Mouse (Mus musculus) layer of hippocampus, postnatal 25 days (tissue): ENCODE measurements at regions not wholly inside any gene's neighbourhood (a gene's known extent, or its start where the extent isn't known, plus 50 kb on each side); places are given as distances from the start of the nearest gene placed in this dataset.

Experiments used
- DNase-seq, 2 experiments: peaks; one replicate each; pipeline ENCODE4 v3.0.0; 2022; ENCODE audit warnings: mixed read lengths in 2 of 2, low spot score in 1 of 2; ENCODE audit errors: extremely low spot score in 1 of 2

DNA sequence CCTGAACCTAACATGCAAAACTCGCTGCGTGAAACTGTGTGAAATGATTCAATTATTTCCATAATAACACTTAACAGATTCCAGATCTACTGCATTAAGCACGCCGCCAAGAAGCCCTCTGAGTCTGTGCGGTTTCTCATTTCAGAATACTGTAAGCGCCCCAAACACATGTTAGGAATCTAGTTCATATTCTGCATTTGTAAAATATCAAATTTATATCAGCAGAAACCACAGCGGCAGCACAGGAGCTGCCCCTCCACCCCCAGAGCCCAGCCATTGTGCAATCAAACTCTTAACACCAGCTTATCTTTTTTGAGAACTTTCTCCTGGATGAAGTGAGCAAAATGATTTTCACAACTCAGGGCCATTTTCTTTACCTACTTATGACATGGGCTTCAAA is 715.4 kb downstream of the Kcnj2 start:
- no peak for DNase-seq

- DNase-seq = no peak
Observed at GRCm38 (mm10) chr11:111791267-111791926, 725.4 kb downstream of the Kcnj2 start.

GRCm38 (mm10) chr11:111801033-111801432 is 735.1 kb downstream of the Kcnj2 start:
- DNase-seq = no peak

- DNase-seq = no peak
Observed at GRCm38 (mm10) chr11:111816176-111816775, 750.3 kb downstream of the Kcnj2 start.

- peak; percentile 5 to 8 for DNase-seq
Observed at GRCm38 (mm10) chr11:111818124-111818523, 752.2 kb downstream of the Kcnj2 start.

- DNase-seq = no peak
Observed at GRCm38 (mm10) chr11:111820356-111820755, 754.4 kb downstream of the Kcnj2 start.

DNA sequence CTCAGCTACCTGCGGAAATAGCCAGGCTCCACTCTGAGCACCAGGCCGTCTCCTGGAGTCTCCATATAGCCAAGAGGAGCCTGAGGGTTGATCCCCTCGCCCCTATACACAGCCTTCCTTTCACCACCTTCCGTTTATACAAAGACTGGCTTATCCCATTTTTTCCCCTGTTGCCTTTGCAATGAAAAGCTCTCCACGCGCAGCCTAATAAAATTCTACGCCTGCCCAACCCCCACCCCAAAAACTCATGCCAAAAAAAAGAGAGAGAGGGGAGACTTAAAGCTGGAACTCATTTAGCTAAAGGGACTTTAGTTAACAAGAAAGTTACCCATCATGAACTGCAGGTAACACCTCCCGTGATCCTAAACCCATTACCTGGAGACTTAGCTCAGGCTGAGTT is 762.5 kb downstream of the Kcnj2 start:
- DNase-seq = no peak

DNA sequence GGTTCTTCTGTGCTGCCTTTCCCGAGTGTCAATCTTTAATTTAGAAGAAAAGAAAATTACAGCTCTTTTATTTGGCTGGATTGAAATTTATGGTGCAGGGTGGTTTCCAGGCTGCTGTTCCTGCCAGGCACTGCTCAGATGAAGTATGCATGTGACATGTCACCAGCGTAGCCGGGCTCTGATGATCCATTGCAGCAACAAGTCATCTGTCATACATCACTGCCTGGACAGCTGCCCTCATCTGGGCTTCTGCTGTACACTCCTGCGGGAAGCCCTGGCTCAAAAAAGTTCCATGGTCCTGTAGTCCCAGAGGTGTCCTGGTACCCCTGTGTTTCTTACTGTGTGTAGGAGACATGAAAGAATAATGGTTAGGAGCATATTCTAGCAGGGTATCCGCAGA is 773.0 kb downstream of the Kcnj2 start:
- no peak for DNase-seq

- DNase-seq = no peak
Observed at GRCm38 (mm10) chr11:111843728-111844258, 777.8 kb downstream of the Kcnj2 start.

DNA sequence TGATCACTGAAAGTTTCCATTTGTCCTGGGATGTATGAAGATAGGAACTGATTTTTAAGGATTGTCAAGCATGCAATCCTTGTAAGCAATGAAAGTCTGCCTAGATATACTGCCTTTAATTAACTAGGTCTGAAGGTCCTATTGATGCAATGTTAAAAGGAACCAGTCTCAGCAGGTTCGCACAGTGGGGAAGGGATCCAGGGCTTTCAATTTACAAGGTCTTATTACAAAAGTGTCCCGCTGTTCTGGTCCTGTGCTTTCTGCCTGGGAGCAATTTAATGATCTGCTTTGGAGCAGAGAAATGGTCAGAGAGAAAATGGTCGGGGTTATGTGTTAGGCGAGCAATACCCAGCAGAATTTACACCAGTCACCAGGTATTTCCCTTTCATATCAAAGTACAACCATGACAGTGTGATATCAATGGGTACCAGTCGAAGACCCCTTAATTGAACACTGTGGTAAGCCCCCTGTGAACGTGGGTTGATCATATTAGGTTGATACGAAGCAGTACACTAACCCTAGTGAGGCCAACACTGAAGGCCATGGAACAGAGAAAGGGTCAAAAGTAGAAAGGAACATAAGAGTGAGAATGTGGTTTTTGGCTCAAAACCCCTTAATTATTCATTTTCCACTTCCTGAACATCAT is 778.5 kb downstream of the Kcnj2 start:
- no peak for DNase-seq

- DNase-seq = no peak
Observed at GRCm38 (mm10) chr11:111857288-111857687, 791.3 kb downstream of the Kcnj2 start.

DNA sequence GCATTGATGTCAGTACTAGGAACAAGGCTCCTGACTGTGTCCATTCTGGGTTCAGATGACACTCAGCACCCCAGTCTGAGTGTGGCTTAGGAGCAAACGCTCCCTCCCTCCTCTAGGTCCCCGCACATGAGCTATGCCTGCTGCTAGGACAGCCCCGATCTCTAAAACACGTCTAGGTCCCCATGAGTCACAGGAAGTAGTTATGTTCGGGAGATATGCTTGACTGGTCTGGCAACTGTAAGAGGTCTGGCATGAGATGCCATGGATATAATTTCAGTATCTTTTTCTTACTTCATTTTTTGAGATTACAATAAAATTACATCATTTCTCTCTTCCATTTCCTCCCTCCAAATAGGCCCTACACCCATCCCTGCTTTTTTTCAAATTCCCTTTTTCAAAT is 792.1 kb downstream of the Kcnj2 start:
- no peak for DNase-seq

DNA sequence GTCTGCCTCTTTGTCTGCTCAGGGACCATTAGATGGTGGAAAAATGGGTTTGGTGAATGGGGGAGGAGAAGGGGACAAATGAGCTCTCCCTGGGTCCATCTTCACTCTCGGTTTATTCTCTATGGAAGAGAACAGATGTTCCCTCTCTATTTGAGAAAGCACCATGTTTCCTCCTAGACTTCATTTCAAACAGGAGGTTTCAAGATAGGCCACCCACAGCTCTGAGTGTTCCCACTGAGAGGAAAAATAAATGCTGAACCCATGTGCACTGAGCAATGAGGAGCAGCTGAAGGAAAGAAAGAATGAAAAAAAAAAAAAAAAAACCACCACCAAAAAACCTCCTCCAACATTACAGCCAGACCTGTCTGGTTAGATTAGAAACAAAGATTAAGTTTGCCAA is 799.2 kb downstream of the Kcnj2 start:
- DNase-seq = no peak

DNA sequence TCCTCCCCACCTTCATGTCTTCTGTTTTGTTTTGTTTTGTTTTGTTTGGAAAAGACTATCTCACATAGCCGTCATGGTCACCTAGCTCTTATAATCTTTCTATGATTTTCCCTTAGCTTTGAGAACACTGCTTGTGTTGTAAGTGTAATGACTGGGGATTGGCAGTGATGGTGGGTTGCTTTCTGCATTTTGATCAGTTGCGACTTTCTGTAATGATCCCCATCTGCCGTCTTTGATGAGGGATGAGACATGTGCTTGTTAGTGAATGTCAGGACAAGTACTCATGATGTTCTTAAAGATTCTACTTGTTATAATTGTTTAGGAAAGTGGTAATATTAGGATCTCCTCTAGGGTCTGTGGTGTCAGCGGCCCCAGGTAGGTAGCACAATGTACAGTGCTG is 809.4 kb downstream of the Kcnj2 start:
- DNase-seq = no peak

DNA sequence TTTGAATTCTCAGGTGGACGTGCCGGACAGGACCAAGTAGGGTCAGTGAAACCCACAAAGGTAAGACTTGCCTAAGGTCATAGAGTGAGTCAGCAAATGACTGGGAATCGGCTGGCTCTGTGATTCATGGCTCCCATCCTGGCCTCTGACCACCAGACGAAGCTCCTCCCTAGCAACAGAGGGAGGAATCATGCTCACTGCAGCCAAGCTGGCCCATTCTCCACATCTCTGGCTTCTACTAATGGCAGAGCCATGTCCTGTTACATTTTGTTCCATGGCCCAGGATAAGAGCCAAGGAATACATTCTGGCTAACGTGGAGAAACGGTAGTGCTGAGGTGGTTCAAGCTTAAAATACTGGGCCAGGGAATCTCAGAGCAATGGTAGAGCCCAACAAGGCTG is 814.2 kb downstream of the Kcnj2 start:
- no peak for DNase-seq

GRCm38 (mm10) chr11:111890026-111890425 is 824.1 kb downstream of the Kcnj2 start:
- DNase-seq = no peak

DNA sequence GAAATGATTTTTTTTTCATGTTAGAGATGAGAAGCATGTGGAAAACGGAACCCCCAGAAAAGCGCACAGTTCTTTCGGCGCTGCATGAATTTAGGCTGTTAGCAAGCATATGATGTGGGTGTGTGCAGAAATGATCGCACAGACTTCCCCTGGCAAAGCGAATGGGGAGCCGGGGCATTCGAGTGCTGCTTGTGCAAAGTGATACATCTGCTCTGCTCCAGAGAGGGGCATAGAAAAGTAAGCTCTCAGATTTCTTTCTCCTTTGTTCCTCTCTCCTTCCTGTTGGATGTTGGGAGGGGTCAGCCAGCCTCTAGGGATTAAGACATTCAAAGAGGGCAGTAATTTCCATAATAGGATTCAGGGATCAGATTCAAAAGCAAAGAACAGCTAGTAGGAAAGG is 827.9 kb downstream of the Kcnj2 start:
- DNase-seq = peak in 1 of 2 experiments; percentile 18

GRCm38 (mm10) chr11:111895221-111896200 is 829.5 kb downstream of the Kcnj2 start:
- no peak for DNase-seq

GRCm38 (mm10) chr11:111897001-111897400 is 831.0 kb downstream of the Kcnj2 start:
- no peak for DNase-seq

DNA sequence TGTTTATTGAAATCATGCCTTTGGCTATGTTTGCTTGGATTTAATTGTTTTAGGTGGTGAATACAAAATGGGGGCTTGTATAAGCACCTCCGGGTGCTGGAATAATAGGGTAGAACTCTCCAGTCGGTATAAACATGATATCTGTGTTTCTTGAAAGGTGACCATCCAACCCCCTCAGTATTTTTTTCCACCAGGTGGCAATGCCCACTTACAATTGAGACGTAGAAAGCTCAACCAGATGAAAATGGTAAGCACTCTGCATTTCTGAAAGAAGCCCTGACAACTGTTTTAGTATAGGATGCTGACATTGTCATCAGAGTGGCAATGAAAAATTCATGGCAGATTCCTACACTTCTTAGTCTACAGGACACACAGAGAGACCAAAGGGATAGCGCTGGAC is 838.1 kb downstream of the Kcnj2 start:
- no peak for DNase-seq

- DNase-seq = no peak
Observed at GRCm38 (mm10) chr11:111913891-111914290, 847.9 kb downstream of the Kcnj2 start.
